Mouse (Mus musculus) liver, postnatal 0 days (tissue): ENCODE data around the gene Gm13276.
"Not testable (repeated sequence)": the region's sequence is repeated elsewhere in the genome, so short reads cannot be mapped to it uniquely, and the experiment has no call there.

ENCODE experiments used
- CTCF ChIP-seq: sonication (generic); IDR thresholded peaks from 2 replicates; pipeline ENCODE4 v1.5.1; 2016; ENCODE audit warnings: antibody characterized with exemption, low read depth
- EP300 ChIP-seq: IDR thresholded peaks from 2 replicates; pipeline ENCODE4 v1.6.1; 2016; ENCODE audit warnings: antibody characterized with exemption, low read depth, mild to moderate bottlenecking

DNA sequence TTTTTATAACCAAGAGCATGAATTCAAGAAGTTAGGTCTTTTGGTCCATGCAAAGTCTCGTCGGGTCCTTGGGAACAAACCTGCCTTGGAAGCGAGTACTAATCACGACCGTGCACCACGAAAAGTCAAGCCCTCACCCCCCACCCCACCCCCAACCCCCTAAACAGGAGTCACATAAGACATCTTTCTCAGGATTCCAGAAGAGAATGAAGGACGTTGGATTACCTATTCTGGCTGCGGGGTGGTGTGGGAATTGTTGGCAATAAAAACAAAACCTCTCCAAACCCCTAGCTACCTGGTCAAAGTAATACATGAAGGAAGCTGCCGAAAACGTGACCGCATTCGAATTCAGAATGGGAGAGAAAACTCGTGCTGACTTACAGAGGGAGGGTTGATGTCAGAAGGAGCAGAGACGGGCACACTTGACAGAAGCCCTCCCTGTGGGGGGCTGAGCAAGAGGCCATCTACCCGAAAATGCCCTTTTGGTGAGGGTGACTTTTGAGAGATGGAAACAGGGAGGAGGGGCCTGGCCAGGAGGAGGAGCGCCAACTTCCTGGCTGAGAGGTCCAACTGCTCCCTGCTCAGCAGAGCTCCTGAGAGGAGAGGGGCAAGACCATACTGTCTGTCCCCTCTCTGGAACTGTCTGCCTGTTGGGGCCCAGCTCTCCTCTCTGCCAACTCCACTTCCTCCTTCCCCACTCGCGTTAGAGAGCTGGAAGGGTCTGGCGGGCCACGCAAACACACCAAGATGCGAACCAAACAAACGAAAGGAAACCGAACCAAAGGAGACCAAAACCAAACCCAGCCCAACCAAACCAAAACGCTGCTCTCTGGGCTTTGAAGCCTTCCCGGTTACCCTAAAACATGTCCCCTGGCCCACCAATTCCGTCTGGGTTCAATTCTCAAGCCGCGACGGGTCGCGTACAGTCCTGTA lies 28.7 kb upstream of the Gm13276 start:
- TF ChIP-seq EP300, CTCF: not testable (repeated sequence)
